Mouse (Mus musculus) brain, adult 10 weeks (tissue): ENCODE measurements around the gene Hddc3. TPM values are rescaled to one million over a fixed set of nuclear protein-coding genes. Genes with fewer than 3 reads are reported as not detected.

Experiments used
- polyA plus RNA-seq: library from polyadenylated mRNA; stranded (reverse); fragments of 350-450 nt; fragmentation: Illumina TruSeq; extraction: RNeasy Lipid Tissue Mini Kit (QIAGEN cat#74804); gene quantifications from one replicate; pipeline ENCODE4 v1.2.3, GENCODE M21; 2015; ENCODE audit warnings: low read depth, low replicate concordance

Gene Hddc3
- polyA plus RNA-seq, result 52.0 TPM

DNA sequence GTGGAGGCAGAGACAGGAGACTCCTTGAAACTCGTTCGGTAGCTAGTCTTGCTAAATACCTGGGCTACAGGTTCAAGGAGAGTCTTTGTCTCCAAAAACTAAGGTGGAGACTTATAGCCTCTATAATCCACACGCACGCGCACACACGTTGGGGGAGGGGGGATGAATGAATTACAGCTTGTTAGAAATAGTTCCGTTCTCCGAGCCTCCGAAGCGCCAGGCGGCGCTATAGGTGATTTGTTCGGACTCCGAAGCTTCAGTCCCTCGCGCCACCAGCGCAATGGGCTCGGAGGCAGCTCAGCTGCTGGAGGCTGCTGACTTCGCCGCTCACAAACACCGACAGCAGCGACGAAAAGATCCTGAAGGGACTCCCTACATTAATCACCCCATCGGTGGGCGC, at the start of gene Hddc3:
TSS of gene Hddc3 (plus strand) at position 247 of the 400 bp plus-strand sequence.

DNA sequence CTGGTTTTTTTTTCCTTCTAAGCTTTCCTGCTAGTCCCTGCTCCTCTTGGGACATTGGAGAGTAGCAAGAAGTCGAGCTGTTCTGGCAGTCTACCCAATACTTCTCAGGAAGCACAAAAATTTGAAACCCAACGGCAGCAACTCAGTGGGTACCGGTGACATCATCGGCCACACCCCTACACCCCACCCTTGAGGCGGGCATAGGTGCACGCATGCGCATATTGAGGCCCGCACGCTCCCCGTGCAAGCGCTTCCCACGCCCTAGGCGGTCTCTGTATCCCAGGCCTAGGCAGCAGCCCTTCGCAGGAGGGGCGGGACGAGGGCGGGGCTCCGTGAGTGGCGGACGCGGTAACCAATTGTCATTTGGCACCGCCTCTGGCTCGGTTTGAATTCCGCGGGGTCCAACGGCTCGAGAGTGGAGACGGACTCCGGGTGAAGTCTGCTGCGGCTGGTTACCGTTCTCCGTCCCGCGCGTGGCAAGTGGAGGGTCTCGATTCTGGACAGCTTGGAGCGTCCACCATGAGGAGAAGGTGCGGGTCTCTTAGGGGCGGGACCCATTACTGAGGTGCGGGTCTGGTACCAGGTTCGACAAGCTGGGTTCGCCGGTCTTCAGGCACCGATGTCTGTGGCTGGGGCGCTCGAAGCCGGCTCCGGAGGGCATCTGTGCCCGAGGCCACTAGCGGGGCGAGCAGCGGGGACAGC, 48.7 kb upstream of the Hddc3 start, which contains the start of gene Prc1:
TSS of gene Prc1 (plus strand) at position 389 of the 702 bp plus-strand sequence.

DNA sequence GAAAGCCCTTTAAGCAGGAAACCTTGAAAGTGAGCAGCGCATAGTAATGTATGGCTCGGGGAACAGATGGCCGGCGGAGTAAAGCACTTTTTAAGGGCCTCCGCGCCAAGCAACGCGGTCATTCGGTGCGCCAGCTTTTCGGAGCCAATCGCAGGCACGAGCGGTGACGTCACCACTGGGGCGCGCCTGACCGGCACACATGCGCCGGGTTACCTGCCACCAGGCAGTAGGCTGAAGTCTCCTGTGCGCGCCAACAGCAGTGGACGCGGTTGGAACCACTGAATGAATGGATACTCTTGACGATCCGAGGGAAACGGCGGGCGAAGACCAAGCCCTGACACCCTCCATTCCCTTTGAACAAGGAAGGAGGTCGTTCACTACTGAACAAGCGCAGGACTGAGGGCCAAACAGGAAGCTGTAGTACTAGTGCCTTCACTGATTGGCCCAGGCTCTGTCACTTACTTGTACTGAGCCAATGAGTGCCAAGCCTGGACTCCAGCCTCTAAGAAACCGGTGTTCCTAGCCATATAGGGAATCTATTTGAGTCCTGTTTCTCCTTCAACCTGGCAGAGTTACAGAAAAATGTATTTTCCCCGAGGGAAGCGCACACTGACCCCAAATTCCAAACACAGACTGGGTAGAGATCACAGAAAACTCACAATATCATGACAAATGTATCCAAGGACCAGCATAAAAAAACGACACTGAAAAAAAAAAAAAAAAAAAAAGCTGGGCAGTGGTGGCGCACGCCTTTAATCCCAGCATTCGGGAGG, 18.7 kb upstream of the Hddc3 start, which contains the start of gene Rccd1:
TSS of gene Rccd1 (minus strand) at position 412 of the 773 bp plus-strand sequence.

DNA sequence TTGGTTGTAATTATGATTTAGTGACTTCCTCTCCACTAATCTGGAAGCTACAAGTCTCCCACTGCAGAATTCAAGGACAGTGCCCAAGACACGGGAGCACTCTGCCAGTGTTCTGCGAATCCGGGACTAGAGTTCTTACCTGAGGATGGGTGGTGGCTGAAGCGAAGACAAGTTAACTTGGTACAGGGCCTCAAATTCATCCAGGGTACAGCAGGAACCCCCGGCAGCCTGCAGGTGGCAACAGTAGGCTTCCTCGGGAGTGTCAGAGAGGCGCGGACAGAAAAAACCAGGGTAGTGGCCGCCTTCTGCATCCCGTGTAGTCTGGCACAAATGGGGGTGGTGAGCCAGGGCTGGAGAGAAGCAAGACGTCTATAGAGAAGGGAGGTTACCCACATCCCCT, 2.1 kb upstream of the Hddc3 start, which contains the start of gene Unc45a:
TSS of gene Unc45a (minus strand) at position 213 of the 400 bp plus-strand sequence.

DNA sequence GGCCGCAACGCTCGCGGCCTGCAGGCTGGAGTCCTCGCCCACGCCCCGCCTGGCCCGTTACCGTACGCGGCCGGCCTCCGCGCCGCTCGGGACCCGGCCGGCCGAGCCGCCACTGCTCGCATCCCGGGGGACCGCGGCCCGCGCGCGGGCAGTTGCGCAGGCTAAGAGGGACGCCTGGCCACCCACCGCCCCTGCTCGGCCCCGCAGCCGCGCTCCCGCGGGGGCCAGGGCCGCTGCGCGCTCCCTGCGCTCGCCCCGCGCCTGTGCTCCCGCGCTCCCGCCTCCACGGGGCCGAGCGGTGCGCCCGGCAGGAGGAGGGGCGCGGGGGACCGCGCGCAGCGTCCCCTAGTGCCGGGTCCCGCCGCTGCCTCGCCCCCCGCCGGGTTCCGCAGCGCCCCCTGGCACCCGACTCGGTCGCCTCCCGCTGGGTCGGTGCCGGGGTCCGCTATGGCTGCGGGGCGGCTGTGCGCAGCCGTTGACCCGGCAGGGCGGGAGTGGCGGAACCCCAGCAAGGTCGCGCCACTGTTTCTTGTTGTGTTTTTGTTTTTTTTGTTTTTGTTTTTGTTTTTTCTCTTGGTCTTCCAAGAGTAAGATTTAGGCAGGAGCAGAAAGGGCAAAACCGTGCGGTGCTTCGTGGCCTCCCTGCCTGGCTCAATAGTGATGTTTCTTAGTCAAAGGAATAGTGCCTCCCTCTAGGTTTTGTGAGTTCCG, 28.3 kb downstream of the Hddc3 start, which contains the start of gene Man2a2:
TSS of gene Man2a2 (minus strand) at position 335 of the 711 bp plus-strand sequence.

DNA sequence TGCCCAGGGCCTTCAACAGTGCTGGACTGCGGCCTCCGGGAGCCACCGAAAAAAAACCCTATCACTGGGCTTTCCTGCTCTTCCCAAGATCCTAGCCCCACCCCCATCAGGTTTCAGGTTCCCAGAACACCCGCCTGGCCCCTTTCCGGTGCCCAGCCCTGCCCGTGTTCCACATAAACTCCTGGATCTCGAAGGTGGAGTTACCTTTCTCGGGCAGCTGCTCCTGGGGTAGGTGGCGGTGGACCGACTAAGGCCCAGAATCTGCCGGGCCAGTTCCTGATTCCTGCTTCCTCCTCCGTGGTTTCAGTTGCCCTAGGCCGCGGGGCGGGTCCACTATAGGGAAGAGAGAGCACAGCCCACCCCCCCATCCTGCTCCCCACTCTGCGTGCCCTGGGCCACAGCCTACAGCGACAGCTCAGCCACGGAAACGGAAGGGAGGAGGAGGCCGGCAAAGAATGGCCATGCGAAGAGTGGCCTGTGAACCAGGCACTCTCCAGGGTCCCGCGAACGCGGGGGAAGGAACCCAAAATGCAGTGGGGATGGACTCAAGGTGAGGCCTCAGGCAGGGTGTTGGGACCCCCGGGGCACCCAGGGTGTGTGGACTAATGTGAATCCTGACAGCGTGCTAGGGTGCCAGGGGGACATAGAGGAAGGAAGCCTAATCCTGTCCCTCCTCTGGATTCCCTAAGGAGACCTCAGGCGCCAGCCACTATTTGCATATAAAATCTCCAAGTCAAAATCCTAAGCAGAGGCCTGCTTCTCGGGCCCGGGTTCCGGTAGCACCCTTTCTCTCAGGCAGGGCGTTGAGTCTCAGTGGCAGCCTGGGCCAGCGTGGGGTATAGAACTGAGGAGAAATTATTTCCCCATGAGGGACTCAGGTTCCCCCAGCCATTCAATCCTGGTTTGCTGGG, 45.0 kb downstream of the Hddc3 start, which contains the start of gene Fes:
TSS of gene Fes (minus strand) at position 314 of the 911 bp plus-strand sequence.

Other genes with a start within 250 kb of the Hddc3 start
- 62.9 TPM for gene Idh2, start 227.7 kb upstream of the Hddc3 start, polyA plus RNA-seq
- 6.8 TPM for gene Sema4b, start 156.3 kb upstream of the Hddc3 start, polyA plus RNA-seq
- 41.7 TPM for gene Cib1, start 110.3 kb upstream of the Hddc3 start, polyA plus RNA-seq
- 5.0 TPM for gene Gdpgp1, start 110.2 kb upstream of the Hddc3 start, polyA plus RNA-seq
- 0.54 TPM for gene Ttll13, start 96.7 kb upstream of the Hddc3 start, polyA plus RNA-seq
- 62.8 TPM for gene Ngrn, start 81.9 kb upstream of the Hddc3 start, polyA plus RNA-seq
- gene Vps33b, start 73.5 kb upstream of the Hddc3 start, polyA plus RNA-seq, result 17.2 TPM
- gene Prc1, start 48.7 kb upstream of the Hddc3 start, polyA plus RNA-seq, result 1.1 TPM
- 15.3 TPM for gene Rccd1, start 18.6 kb upstream of the Hddc3 start, polyA plus RNA-seq
- gene Unc45a, start 2.1 kb upstream of the Hddc3 start, polyA plus RNA-seq, result 24.8 TPM
- gene Man2a2, start 28.3 kb downstream of the Hddc3 start, polyA plus RNA-seq, result 108 TPM
- gene Fes, start 44.8 kb downstream of the Hddc3 start, polyA plus RNA-seq, result 3.5 TPM
- 18.4 TPM for gene Furin, start 62.3 kb downstream of the Hddc3 start, polyA plus RNA-seq
- 4.0 TPM for gene Blm, start 192.0 kb downstream of the Hddc3 start, polyA plus RNA-seq